Mouse (Mus musculus) urinary bladder, adult 2 months (tissue): ENCODE data around the gene Lysmd4. TPM values are rescaled to one million over a fixed set of nuclear protein-coding genes. Genes with fewer than 3 reads are reported as not detected.
A peak's percentile ranks its signal among the peaks of the same experiment; 100 is the strongest.

Experiments
- DNase-seq: peaks from one replicate; pipeline ENCODE4 v3.0.0; 2022; ENCODE audit warnings: low spot score
- polyA plus RNA-seq: library from polyadenylated mRNA; depleted of rRNA; stranded (reverse); fragments of >200 nt; gene quantifications from 2 replicates; pipeline ENCODE4 v1.2.3, GENCODE M21; 2012; rRNA removed

Lysmd4 gene
- 10.0 and 11.8 TPM in 2 replicates for polyA plus RNA-seq

GRCm38 (mm10) chr7:67222220-67222862 is at the start of gene Lysmd4:
TSS of gene Lysmd4 (plus strand) at chr7:67222544.
- peak; percentile 93 for DNase-seq

GRCm38 (mm10) chr7:67173522-67174195 is 48.7 kb upstream of the Lysmd4 start:
- DNase-seq: no peak

GRCm38 (mm10) chr7:67183786-67184185 is 38.6 kb upstream of the Lysmd4 start:
- no peak for DNase-seq

- peak; percentile 67 for DNase-seq
These were observed 22.9 kb upstream of the Lysmd4 start for GRCm38 (mm10) chr7:67199412-67199811.

- DNase-seq: no peak
These were observed 18.7 kb upstream of the Lysmd4 start for GRCm38 (mm10) chr7:67203625-67204024.

- DNase-seq: no peak
These were observed 16.5 kb upstream of the Lysmd4 start for GRCm38 (mm10) chr7:67205734-67206425.

GRCm38 (mm10) chr7:67206496-67206895 is 15.8 kb upstream of the Lysmd4 start:
- DNase-seq: no peak

- DNase-seq: no peak
These were observed 14.6 kb upstream of the Lysmd4 start for GRCm38 (mm10) chr7:67207701-67208100.

GRCm38 (mm10) chr7:67208317-67208716 is 14.0 kb upstream of the Lysmd4 start:
- DNase-seq: no peak

- no peak for DNase-seq
These were observed 12.1 kb upstream of the Lysmd4 start for GRCm38 (mm10) chr7:67210004-67210833.

- no peak for DNase-seq
These were observed 11.0 kb upstream of the Lysmd4 start for GRCm38 (mm10) chr7:67211341-67211740.

GRCm38 (mm10) chr7:67211971-67212370 is 10.4 kb upstream of the Lysmd4 start:
- DNase-seq: no peak

- DNase-seq: no peak
These were observed 8.8 kb upstream of the Lysmd4 start for GRCm38 (mm10) chr7:67213589-67213988.

GRCm38 (mm10) chr7:67216351-67216750 is 6.0 kb upstream of the Lysmd4 start:
- no peak for DNase-seq

GRCm38 (mm10) chr7:67217025-67217424 is 5.3 kb upstream of the Lysmd4 start:
- peak; percentile 55 for DNase-seq

GRCm38 (mm10) chr7:67225943-67226625 is 3.7 kb downstream of the Lysmd4 start:
- DNase-seq: no peak

GRCm38 (mm10) chr7:67227538-67227937 is 5.2 kb downstream of the Lysmd4 start:
- no peak for DNase-seq

- no peak for DNase-seq
These were observed 6.0 kb downstream of the Lysmd4 start for GRCm38 (mm10) chr7:67228390-67228789.

- no peak for DNase-seq
These were observed 6.7 kb downstream of the Lysmd4 start for GRCm38 (mm10) chr7:67228891-67229602.

- no peak for DNase-seq
These were observed 7.4 kb downstream of the Lysmd4 start for GRCm38 (mm10) chr7:67229701-67230100.

- DNase-seq: no peak
These were observed 7.9 kb downstream of the Lysmd4 start for GRCm38 (mm10) chr7:67230221-67230620.
